Mouse (Mus musculus): ENCODE measurements at regions not wholly inside any gene's neighbourhood (a gene's known extent, or its start where the extent isn't known, plus 50 kb on each side); places are given as distances from the start of the nearest gene placed in this dataset.

DNA sequence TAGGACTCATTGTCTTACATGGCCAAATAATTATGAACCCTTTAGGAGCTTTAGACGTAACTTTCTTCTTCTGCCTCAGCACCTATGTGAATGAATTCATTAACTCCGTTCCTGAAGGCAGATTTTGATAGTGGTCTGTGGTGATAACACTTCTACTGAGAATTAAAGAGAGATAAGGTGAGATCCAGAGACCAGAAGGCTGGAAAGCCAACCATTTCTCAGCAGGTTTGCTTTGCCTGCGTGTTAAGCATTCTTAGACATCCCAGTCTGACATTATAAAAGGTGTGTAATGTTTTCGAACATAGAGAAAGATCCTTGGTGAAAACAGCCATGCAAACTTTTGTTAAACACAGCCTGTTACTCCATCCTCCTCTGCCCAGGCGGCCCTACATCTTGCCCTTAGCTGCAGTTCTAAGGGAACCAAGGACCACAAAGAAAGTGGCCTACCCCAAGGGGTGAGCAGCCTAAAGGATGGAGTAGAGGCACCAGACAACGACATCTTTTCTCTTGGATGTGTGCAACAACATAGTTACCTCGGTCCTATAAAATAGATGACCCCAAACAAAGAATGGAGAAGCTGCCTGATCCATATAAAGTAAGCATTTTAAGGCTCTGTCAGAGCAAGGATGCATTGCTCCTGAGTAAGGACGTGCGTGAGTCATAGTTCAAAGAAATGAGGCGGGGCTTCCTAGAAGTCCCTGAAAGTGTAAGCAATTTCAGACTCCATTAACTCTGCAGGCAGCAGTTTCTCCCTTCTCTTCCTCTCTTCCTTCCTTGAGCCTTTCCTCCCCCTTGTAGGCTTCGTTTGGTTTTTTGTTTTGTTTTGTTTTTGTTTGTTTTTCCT is 55.1 kb upstream of the Xpr1 start:
- H3K36me3 ChIP-seq (replicated peaks in 1 of 2; ENCODE audit: control insufficient read depth in 1 of 2, insufficient read depth in 1 of 2, low read length in 1 of 2), result no peaks in the 10 kb centered on the region
- DNase-seq (ENCODE audit: extremely low read depth), result no peak
- no peaks in the 10 kb centered on the region for H3K27me3 ChIP-seq (replicated peaks)
- peak overlapping the region; percentile 37; the same call in 1 of the 2 replicates for H3K4me2 ChIP-seq (ENCODE audit: insufficient read depth, low read depth, poor library complexity, severe bottlenecking)
- peaks cover 2 to 23% of the 10 kb centered on the region in 2 experiments; a peak in 3 of 4 replicates for H3K4me1 ChIP-seq (ENCODE audit: control insufficient read depth in 1 of 2, insufficient read depth in 2 of 2)
- in situ Hi-C loops (cut with MboI; ENCODE audit: low pct_ligation_motif_present, low pct_unique_long_range_greater_than_20kb, low sequenced_read_pairs), result no loop called here
- H3K4me3 ChIP-seq (replicated peaks in 1 of 3; ENCODE audit: low read depth in 2 of 3, low read length in 2 of 3, poor library complexity in 1 of 3), result no peak overlapping the region
- TF ChIP-seq SMC3 (IDR thresholded peaks at IDR 0.05; ENCODE audit: low read depth, low read length) (no peak), GABPA (IDR thresholded peaks at IDR 0.05; ENCODE audit: insufficient replicate concordance, low read depth, low read length) (no peak), CHD1 (IDR thresholded peaks at IDR 0.05; ENCODE audit: low read depth, low read length) (no peak), MEF2A (IDR thresholded peaks at IDR 0.05; ENCODE audit: borderline replicate concordance, low read depth, low read length) (no peak), JUN (IDR thresholded peaks at IDR 0.05; ENCODE audit: insufficient read depth, low read depth, low read length) (no peak), NRF1 (IDR thresholded peaks at IDR 0.05; ENCODE audit: low read depth, low read length) (no peak), MAZ (IDR thresholded peaks at IDR 0.05; ENCODE audit: low read depth, low read length) (no peak), SIN3A (IDR thresholded peaks at IDR 0.05; ENCODE audit: low read length) (no peak), POLR2A (IDR thresholded peaks at IDR 0.05; ENCODE audit: low read depth, low read length) (no peak), UBTF (IDR thresholded peaks at IDR 0.05; ENCODE audit: low read depth, low read length) (no peak), HCFC1 (IDR thresholded peaks at IDR 0.05; ENCODE audit: low read depth, low read length) (no peak), MYC (IDR thresholded peaks at IDR 0.05; ENCODE audit: low read depth, low read length) (no peak), ETS1 (conservative IDR thresholded peaks at IDR 0.05; ENCODE audit: low read depth, low read length) (no peak), MAFK (IDR thresholded peaks at IDR 0.05; ENCODE audit: insufficient replicate concordance, low read length) (no peak), ZNF384 (IDR thresholded peaks at IDR 0.05; ENCODE audit: low read depth, low read length) (no peak), RCOR1 (conservative IDR thresholded peaks at IDR 0.05; ENCODE audit: low read depth, low read length) (no peak), ELF1 (IDR thresholded peaks at IDR 0.05; ENCODE audit: low read depth, low read length) (no peak), EP300 (IDR thresholded peaks at IDR 0.05; ENCODE audit: low read length) (no peak)
- no peak overlapping the region for H3K27ac ChIP-seq (ENCODE audit: insufficient read depth, low read depth)
- H3K9ac ChIP-seq (ENCODE audit: insufficient read depth, low read depth), result no peak overlapping the region
- dilution Hi-C loops (cut with MboI; ENCODE audit: extremely low pct_ligation_motif_present, extremely low pct_unique_long_range_greater_than_20kb, low sequenced_read_pairs), result no loop called here
- no peaks in the 10 kb centered on the region for H3K79me2 ChIP-seq (replicated peaks; ENCODE audit: control insufficient read depth, extremely low read depth, insufficient read depth, poor library complexity, severe bottlenecking)
- H3K9me3 ChIP-seq (replicated peaks; ENCODE audit: low read length), result no peaks in the 10 kb centered on the region

DNA sequence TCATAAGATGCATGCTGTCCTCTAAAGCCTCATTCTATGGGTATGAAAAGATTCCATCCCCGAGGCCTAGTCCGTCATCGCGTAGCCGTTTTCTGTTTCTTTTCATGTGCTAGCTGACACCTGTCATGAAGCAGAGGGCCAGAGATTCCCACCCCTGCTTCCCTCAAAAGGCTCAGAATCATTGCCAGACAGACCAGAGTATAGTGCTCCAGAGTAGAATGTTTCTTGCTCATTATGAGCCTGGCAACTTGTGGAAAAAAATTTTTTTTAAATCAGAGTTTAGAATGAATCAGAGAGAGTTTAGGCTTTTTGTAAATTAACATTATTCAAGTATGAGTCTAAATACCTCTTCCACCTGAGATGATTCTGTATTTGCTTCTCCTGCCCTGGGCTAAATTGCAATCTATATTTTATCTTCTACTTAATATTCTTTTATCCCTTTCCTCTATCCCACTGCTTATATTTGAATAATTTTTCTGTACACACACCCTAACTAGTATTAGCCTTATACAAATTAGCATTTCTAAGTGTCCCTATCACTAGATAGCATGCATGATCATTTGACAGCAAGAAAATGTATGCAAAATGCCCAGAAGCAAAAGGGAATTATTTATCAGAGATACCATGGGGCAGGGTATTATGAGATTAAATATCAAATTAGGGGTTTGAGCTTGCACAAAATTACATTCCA is 55.9 kb upstream of the Xpr1 start:
- H3K4me3 ChIP-seq (replicated peaks in 1 of 3; ENCODE audit: low read depth in 2 of 3, low read length in 2 of 3, poor library complexity in 1 of 3), result no peak overlapping the region
- no peak overlapping the region for H3K27ac ChIP-seq (ENCODE audit: insufficient read depth, low read depth)
- H3K9me3 ChIP-seq (replicated peaks; ENCODE audit: low read length), result no peaks in the 10 kb centered on the region
- dilution Hi-C loops (cut with MboI; ENCODE audit: extremely low pct_ligation_motif_present, extremely low pct_unique_long_range_greater_than_20kb, low sequenced_read_pairs) (no loop called here), in situ Hi-C loops (cut with MboI; ENCODE audit: low pct_ligation_motif_present, low pct_unique_long_range_greater_than_20kb, low sequenced_read_pairs) (no loop called here)
- no peaks in the 10 kb centered on the region for H3K27me3 ChIP-seq (replicated peaks)
- H3K4me1 ChIP-seq (ENCODE audit: control insufficient read depth in 1 of 2, insufficient read depth in 2 of 2), result peaks cover 2 to 23% of the 10 kb centered on the region in 2 experiments; a peak in 3 of 4 replicates
- H3K4me2 ChIP-seq (ENCODE audit: insufficient read depth, low read depth, poor library complexity, severe bottlenecking), result peak overlapping the region; percentile 37; the same call in 1 of the 2 replicates
- no peak for DNase-seq (ENCODE audit: extremely low read depth)
- TF ChIP-seq RAD21 (IDR thresholded peaks at IDR 0.05; ENCODE audit: low read depth, low read length), result no peak
- no peak for TF ChIP-seq HCFC1 (IDR thresholded peaks at IDR 0.05; ENCODE audit: low read depth, low read length)
- TF ChIP-seq GABPA (IDR thresholded peaks at IDR 0.05; ENCODE audit: insufficient replicate concordance, low read depth, low read length), result no peak
- TF ChIP-seq MAFK (IDR thresholded peaks at IDR 0.05; ENCODE audit: insufficient replicate concordance, low read length), result no peak
- no peak for TF ChIP-seq POLR2AphosphoS2 (IDR thresholded peaks at IDR 0.05; ENCODE audit: low read depth, low read length)
- no peak for TF ChIP-seq CHD1 (IDR thresholded peaks at IDR 0.05; ENCODE audit: low read depth, low read length)
- TF ChIP-seq NRF1 (IDR thresholded peaks at IDR 0.05; ENCODE audit: low read depth, low read length), result no peak
- no peak for TF ChIP-seq ZC3H11A (IDR thresholded peaks at IDR 0.05; ENCODE audit: low read depth, low read length)
- no peak for TF ChIP-seq MXI1 (IDR thresholded peaks at IDR 0.05; ENCODE audit: low read depth, low read length)
- no peak for TF ChIP-seq MYC (IDR thresholded peaks at IDR 0.05; ENCODE audit: low read depth, low read length)
- no peak for TF ChIP-seq TCF12 (IDR thresholded peaks at IDR 0.05; ENCODE audit: low read depth, low read length)
- no peak for TF ChIP-seq MEF2A (IDR thresholded peaks at IDR 0.05; ENCODE audit: borderline replicate concordance, low read depth, low read length)
- no peak for TF ChIP-seq JUND (conservative IDR thresholded peaks at IDR 0.05; ENCODE audit: low read depth, low read length)
- H3K79me2 ChIP-seq (replicated peaks; ENCODE audit: control insufficient read depth, extremely low read depth, insufficient read depth, poor library complexity, severe bottlenecking), result no peaks in the 10 kb centered on the region
- no peak overlapping the region for H3K9ac ChIP-seq (ENCODE audit: insufficient read depth, low read depth)
- H3K36me3 ChIP-seq (replicated peaks in 1 of 2; ENCODE audit: control insufficient read depth in 1 of 2, insufficient read depth in 1 of 2, low read length in 1 of 2), result no peaks in the 10 kb centered on the region
